Mouse (Mus musculus) cerebellum, adult 11-12 months (tissue): ENCODE measurements around the gene Kat7.

Experiments
- DNase-seq: peaks from one replicate; pipeline ENCODE4 v3.0.0; 2022

The Kat7 gene

GRCm38 (mm10) chr11:95333209-95333608 lies 23.2 kb upstream of the Kat7 start:
- DNase-seq = no peak

- no peak for DNase-seq
Observed at GRCm38 (mm10) chr11:95330662-95331061, 20.6 kb upstream of the Kat7 start.

- no peak for DNase-seq
Observed at GRCm38 (mm10) chr11:95328629-95329028, 18.6 kb upstream of the Kat7 start.

GRCm38 (mm10) chr11:95326243-95326642 lies 16.2 kb upstream of the Kat7 start:
- no peak for DNase-seq

- DNase-seq = no peak
Observed at GRCm38 (mm10) chr11:95325832-95326231, 15.8 kb upstream of the Kat7 start.

- DNase-seq = no peak
Observed at GRCm38 (mm10) chr11:95324181-95324580, 14.1 kb upstream of the Kat7 start.

GRCm38 (mm10) chr11:95320010-95320409 lies 10.0 kb upstream of the Kat7 start:
- no peak for DNase-seq

- no peak for DNase-seq
Observed at GRCm38 (mm10) chr11:95319506-95319905, 9.5 kb upstream of the Kat7 start.

- DNase-seq = no peak
Observed at GRCm38 (mm10) chr11:95318116-95318515, 8.1 kb upstream of the Kat7 start.

GRCm38 (mm10) chr11:95315215-95315955 lies 5.3 kb upstream of the Kat7 start:
- DNase-seq = no peak

GRCm38 (mm10) chr11:95311425-95311807 lies 1.4 kb upstream of the Kat7 start:
- no peak for DNase-seq

GRCm38 (mm10) chr11:95310648-95311424 lies 790 bp upstream of the Kat7 start:
- DNase-seq = peak; percentile 42

- DNase-seq = peak; percentile 98
Observed at GRCm38 (mm10) chr11:95309510-95310006, 488 bp downstream of the Kat7 start.

- DNase-seq = peak; percentile 25
Observed at GRCm38 (mm10) chr11:95307526-95307925, 2.5 kb downstream of the Kat7 start.

- no peak for DNase-seq
Observed at GRCm38 (mm10) chr11:95305600-95305999, 4.4 kb downstream of the Kat7 start.

- DNase-seq = no peak
Observed at GRCm38 (mm10) chr11:95301772-95302171, 8.3 kb downstream of the Kat7 start.

- DNase-seq = no peak
Observed at GRCm38 (mm10) chr11:95299886-95300285, 10.2 kb downstream of the Kat7 start.

- no peak for DNase-seq
Observed at GRCm38 (mm10) chr11:95298146-95298545, 11.9 kb downstream of the Kat7 start.

GRCm38 (mm10) chr11:95295736-95296135 lies 14.3 kb downstream of the Kat7 start:
- no peak for DNase-seq

- no peak for DNase-seq
Observed at GRCm38 (mm10) chr11:95293017-95293624, 16.9 kb downstream of the Kat7 start.

GRCm38 (mm10) chr11:95291998-95292397 lies 18.0 kb downstream of the Kat7 start:
- no peak for DNase-seq

- peak; percentile 54 for DNase-seq
Observed at GRCm38 (mm10) chr11:95282331-95282730, 27.7 kb downstream of the Kat7 start.

- no peak for DNase-seq
Observed at GRCm38 (mm10) chr11:95279061-95279659, 30.9 kb downstream of the Kat7 start.
